Mouse (Mus musculus): ENCODE results near the gene Glb1l3.

GRCm38 (mm10) chr9:26776122-26776902 lies 84.4 kb downstream of the Glb1l3 start:
- no peak for TF ChIP-seq POLR2A (IDR thresholded peaks at IDR 0.05; ENCODE audit: borderline replicate concordance, extremely low read depth, low read depth, low read length)
- TF ChIP-seq CTCF (IDR thresholded peaks at IDR 0.05; ENCODE audit: insufficient read depth, low read length) = peak; percentile 55; the same call in 1 of the 2 replicates
